Mouse (Mus musculus) stomach, embryonic 15.5 days (tissue): Measurements from ENCODE around the gene Ccdc61. TPM values are rescaled to one million over a fixed set of nuclear protein-coding genes. Genes with fewer than 3 reads are reported as not detected.

Source experiments
- polyA plus RNA-seq: library from polyadenylated mRNA; unstranded; fragments of >200 nt; fragmentation: Nextera tagmentation; extraction: Ambion mirVana; gene quantifications from 2 replicates; pipeline ENCODE4 v1.2.1, GENCODE M21; 2015

The Ccdc61 gene
- polyA plus RNA-seq, 1 experiment from 2014 or later, result 26.1 TPM

Other genes starting within 250 kb of the Ccdc61 start
- not detected in 2 replicates for gene Psg20, start 224.2 kb downstream of the Ccdc61 start, polyA plus RNA-seq
- gene Psg22, start 192.3 kb downstream of the Ccdc61 start, polyA plus RNA-seq, result not detected in 2 replicates
- not detected in 2 replicates for gene Psg19, start 111.9 kb downstream of the Ccdc61 start, polyA plus RNA-seq
- 0.08 and 0.19 TPM in 2 replicates for gene Psg17, start 88.8 kb downstream of the Ccdc61 start, polyA plus RNA-seq
- gene Mill2, start 70.4 kb downstream of the Ccdc61 start, polyA plus RNA-seq, result 1.2 and 1.5 TPM in 2 replicates
- 58.2 and 79.2 TPM in 2 replicates for gene Pglyrp1, start 39.1 kb downstream of the Ccdc61 start, polyA plus RNA-seq
- 0.63 TPM in 2 replicates for gene Nova2, start 15.5 kb upstream of the Ccdc61 start, polyA plus RNA-seq
- not detected in 2 replicates for gene Nanos2, start 77.0 kb upstream of the Ccdc61 start, polyA plus RNA-seq
- 2.8 and 3.7 TPM in 2 replicates for gene Mypop, start 80.8 kb upstream of the Ccdc61 start, polyA plus RNA-seq
- 23.5 and 28.0 TPM in 2 replicates for gene Irf2bp1, start 93.6 kb upstream of the Ccdc61 start, polyA plus RNA-seq
- gene Foxa3, start 113.1 kb upstream of the Ccdc61 start, polyA plus RNA-seq, result 30.2 and 32.7 TPM in 2 replicates
- 28.1 and 32.3 TPM in 2 replicates for gene Sympk, start 114.0 kb upstream of the Ccdc61 start, polyA plus RNA-seq
- gene Rsph6a, start 144.3 kb upstream of the Ccdc61 start, polyA plus RNA-seq, result not detected in 2 replicates
- 13.7 and 15.1 TPM in 2 replicates for gene Dmwd, start 165.8 kb upstream of the Ccdc61 start, polyA plus RNA-seq
- 73.9 and 77.2 TPM in 2 replicates for gene Dmpk, start 173.4 kb upstream of the Ccdc61 start, polyA plus RNA-seq
- 10.8 and 12.1 TPM in 2 replicates for gene Six5, start 184.2 kb upstream of the Ccdc61 start, polyA plus RNA-seq
- gene Gm4969, start 208.0 kb upstream of the Ccdc61 start, polyA plus RNA-seq, result 2.8 and 3.2 TPM in 2 replicates
- 11.6 and 12.8 TPM in 2 replicates for gene Fbxo46, start 209.4 kb upstream of the Ccdc61 start, polyA plus RNA-seq
- 13.5 and 14.7 TPM in 2 replicates for gene Qpctl, start 238.9 kb upstream of the Ccdc61 start, polyA plus RNA-seq
- 131 and 141 TPM in 2 replicates for gene Snrpd2, start 239.3 kb upstream of the Ccdc61 start, polyA plus RNA-seq